Mouse (Mus musculus): ENCODE measurements around the gene Mapk7. TPM values are rescaled to one million over a fixed set of nuclear protein-coding genes. Genes with fewer than 3 reads are reported as not detected.

The Mapk7 gene
- total RNA-seq, 2 experiments from 2014 or later = 5.7 to 6.4 TPM

- intact Hi-C loops (cut with DNase I) = no loop called here
- DNase-seq = no peak
Observed at GRCm38 (mm10) chr11:61492749-61493401, 1.3 kb downstream of the Mapk7 start.

- intact Hi-C loops (cut with DNase I) = no loop called here
- DNase-seq = no peak
Observed at GRCm38 (mm10) chr11:61490944-61491520, 3.2 kb downstream of the Mapk7 start.

GRCm38 (mm10) chr11:61489874-61490273 lies 4.3 kb downstream of the Mapk7 start:
- intact Hi-C loops (cut with DNase I) = loop anchor here (5.0 kb wide), 1 partner anchor 318 kb away; no protein-coding TSS in a partner anchor
- no peak for DNase-seq

- no peak for DNase-seq
- intact Hi-C loops (cut with DNase I) = loop anchor here (5.0 kb wide), 1 partner anchor 317 kb away; no protein-coding TSS in a partner anchor
Observed at GRCm38 (mm10) chr11:61489085-61489484, 5.1 kb downstream of the Mapk7 start.

GRCm38 (mm10) chr11:61487936-61488335 lies 6.3 kb downstream of the Mapk7 start:
- intact Hi-C loops (cut with DNase I) = loop anchor here (5.0 kb wide), 1 partner anchor 316 kb away; no protein-coding TSS in a partner anchor
- DNase-seq = no peak

- DNase-seq = peak; percentile 51 to 62
- intact Hi-C loops (cut with DNase I) = loop anchor here (5.0 kb wide), 1 partner anchor 315 kb away; no protein-coding TSS in a partner anchor
Observed at GRCm38 (mm10) chr11:61487401-61487800, 6.8 kb downstream of the Mapk7 start.

GRCm38 (mm10) chr11:61486458-61487219 lies 7.6 kb downstream of the Mapk7 start:
- no peak for DNase-seq
- intact Hi-C loops (cut with DNase I) = loop anchor here (5.0 kb wide), 1 partner anchor 314 kb away; no protein-coding TSS in a partner anchor

GRCm38 (mm10) chr11:61485541-61486457 lies 8.4 kb downstream of the Mapk7 start:
- intact Hi-C loops (cut with DNase I) = loop anchor here (5.0 kb wide), 1 partner anchor 313 kb away; no protein-coding TSS in a partner anchor
- DNase-seq = no peak

GRCm38 (mm10) chr11:61484613-61485540 lies 9.3 kb downstream of the Mapk7 start, which contains the start of gene Mfap4:
Gene Mfap4 (plus strand): TSS chr11:61485431.
- peak; percentile 31 to 62 for DNase-seq
- intact Hi-C loops (cut with DNase I) = loop anchor here (5.0 kb wide), 1 partner anchor 313 kb away; no protein-coding TSS in a partner anchor

- intact Hi-C loops (cut with DNase I) = no loop called here
- DNase-seq = no peak
Observed at GRCm38 (mm10) chr11:61484256-61484612, 10.0 kb downstream of the Mapk7 start.

GRCm38 (mm10) chr11:61483226-61483845 lies 10.9 kb downstream of the Mapk7 start:
- intact Hi-C loops (cut with DNase I) = no loop called here

GRCm38 (mm10) chr11:61481239-61482090 lies 12.7 kb downstream of the Mapk7 start:
- intact Hi-C loops (cut with DNase I) = no loop called here
- DNase-seq = no peak

More at GRCm38 (mm10) chr11:61483226-61483845, 10.9 kb downstream of the Mapk7 start:
- no peak for DNase-seq

GRCm38 (mm10) chr11:61478788-61479187 lies 15.4 kb downstream of the Mapk7 start:
- intact Hi-C loops (cut with DNase I) = no loop called here
- DNase-seq = no peak

GRCm38 (mm10) chr11:61477566-61478508 lies 16.4 kb downstream of the Mapk7 start:
- DNase-seq = no peak

GRCm38 (mm10) chr11:61476786-61477382 lies 17.3 kb downstream of the Mapk7 start:
- intact Hi-C loops (cut with DNase I) = no loop called here

More at GRCm38 (mm10) chr11:61477566-61478508, 16.4 kb downstream of the Mapk7 start:
- intact Hi-C loops (cut with DNase I) = no loop called here

GRCm38 (mm10) chr11:61473630-61474029 lies 20.6 kb downstream of the Mapk7 start:
- intact Hi-C loops (cut with DNase I) = no loop called here
- no peak for DNase-seq

More at GRCm38 (mm10) chr11:61476786-61477382, 17.3 kb downstream of the Mapk7 start:
- DNase-seq = no peak
